Mouse (Mus musculus): ENCODE measurements around the gene Gpa33.

- TF ChIP-seq POLR2A (IDR thresholded peaks at IDR 0.05; ENCODE audit: borderline replicate concordance, control insufficient read depth, low read depth, low read length) (no peak), CTCF (IDR thresholded peaks at IDR 0.05; ENCODE audit: control insufficient read depth, insufficient read depth, low read length) (no peak)
These were observed 41.4 kb upstream of the Gpa33 start for GRCm38 (mm10) chr1:166088446-166089170.

Measured in bone marrow, adult 2 months (tissue).